Mouse (Mus musculus): Measurements from ENCODE around the gene Pstk. TPM values are rescaled to one million over a fixed set of nuclear protein-coding genes. Genes with fewer than 3 reads are reported as not detected.

The Pstk gene
- 49.7 and 51.5 TPM in 2 replicates for polyA plus RNA-seq (2016; fragmentation: Nextera tagmentation; extraction: Ambion mirVana)

DNA sequence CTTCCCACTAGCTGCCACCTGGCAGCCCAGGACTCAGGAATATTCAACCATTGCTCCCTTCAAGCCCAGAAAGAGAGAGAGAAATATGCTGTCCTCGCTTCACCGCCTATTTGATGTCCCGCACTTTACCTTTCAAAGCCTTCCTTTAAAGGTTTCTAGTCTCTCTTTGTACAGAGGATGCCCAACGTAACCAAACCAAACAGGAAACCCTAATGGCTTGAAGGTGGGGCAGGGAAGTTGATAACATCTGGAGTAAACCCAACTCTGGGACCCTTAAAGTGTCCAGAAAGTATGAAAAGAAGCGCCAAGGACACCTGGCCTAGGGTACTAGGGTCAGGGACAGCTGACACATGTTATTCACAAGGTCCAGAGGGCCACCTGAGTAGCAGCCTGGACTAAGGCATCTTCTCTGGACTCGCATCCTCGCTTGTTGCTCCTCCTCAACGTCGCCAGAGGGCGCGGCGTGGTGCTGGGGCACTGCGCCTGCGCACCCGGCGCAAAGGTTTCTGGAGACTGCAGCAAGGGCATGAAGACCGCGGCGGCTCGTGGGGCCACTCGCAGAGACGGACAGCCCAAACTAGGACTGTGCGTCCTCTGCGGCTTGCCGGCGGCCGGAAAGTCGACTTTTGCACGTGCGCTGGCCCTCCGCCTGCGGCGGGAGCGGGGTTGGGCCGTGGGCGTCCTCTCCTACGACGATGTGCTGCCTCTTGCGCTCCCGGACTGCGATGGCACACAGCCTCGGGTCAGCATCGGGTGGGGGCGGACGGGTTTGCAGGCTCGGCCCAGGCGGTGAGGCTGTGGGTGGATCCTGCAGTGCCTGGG is at the start of gene Pstk:
TSS of gene Pstk (plus strand) at position 494 of the 822 bp plus-strand sequence.
- peaks cover 4% of the 10 kb centered on the region; the same call in 1 of the 2 replicates for H3K27me3 ChIP-seq
- no peaks in the 10 kb centered on the region for H3K9me3 ChIP-seq
- peak within 1 kb of the TSS; percentile 90 for H3K27ac ChIP-seq
- peak; percentile 95 for ATAC-seq (ENCODE audit: low FRiP score)
- H3K9ac ChIP-seq: peak within 1 kb of the TSS; percentile 93
- WGBS: 6% methylated on average over 46 of the region's 47 CpGs
- no peaks in the 10 kb centered on the region for H3K36me3 ChIP-seq (replicated peaks)
- peaks cover 11% of the 10 kb centered on the region; the same call in 1 of the 2 replicates for H3K4me1 ChIP-seq
- H3K4me3 ChIP-seq (replicated peaks): peak within 1 kb of the TSS; percentile 78
- peak within 1 kb of the TSS; percentile 78 for H3K4me2 ChIP-seq

DNA sequence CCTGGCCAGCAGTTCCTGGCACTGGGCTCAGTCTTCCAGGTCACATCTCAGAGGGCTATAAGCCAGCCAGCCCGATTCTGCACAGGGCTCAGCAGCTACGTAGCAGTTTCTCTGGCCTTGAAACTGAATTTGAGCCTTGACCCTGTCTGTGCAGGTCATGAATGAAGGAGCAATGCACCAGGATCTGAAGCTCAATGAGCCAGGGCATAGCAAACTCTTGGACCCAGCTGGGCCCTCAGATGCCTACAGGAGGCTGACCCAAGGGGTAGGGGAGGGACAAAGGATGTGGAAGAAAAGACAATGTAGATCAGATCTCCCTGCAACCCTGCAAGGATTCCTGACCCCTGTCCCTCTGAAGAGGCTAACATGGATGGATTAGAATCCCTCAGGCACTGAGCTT is 48.7 kb upstream of the Pstk start, which contains the start of gene Cuzd1:
TSS of gene Cuzd1 (minus strand) at position 101 of the 400 bp plus-strand sequence.
- WGBS: 80% methylated on average over 2 of the region's 2 CpGs
- H3K36me3 ChIP-seq (replicated peaks): no peaks in the 10 kb centered on the region
- no peak for ATAC-seq (ENCODE audit: low FRiP score)

DNA sequence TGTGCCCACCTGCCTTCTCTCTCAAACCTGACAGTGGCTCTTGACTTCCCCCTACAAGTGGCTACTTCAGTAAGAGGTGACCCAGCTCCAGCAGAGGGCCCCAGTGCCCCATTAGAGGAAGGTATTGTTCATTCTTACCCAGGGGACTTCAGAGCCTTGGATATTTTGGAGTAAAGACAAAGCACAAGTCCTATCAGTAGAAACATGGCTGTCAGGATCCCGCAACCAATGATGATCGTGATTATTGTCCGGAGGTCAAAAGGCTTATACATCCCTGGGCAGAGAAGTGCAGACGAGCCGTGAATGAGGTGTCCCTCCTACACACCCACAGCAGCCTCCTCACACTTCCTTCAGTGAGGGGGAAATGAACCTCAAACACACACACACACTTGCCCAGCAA is 43.9 kb upstream of the Pstk start:
- Histone ChIP-seq H3K36me3 (replicated peaks) (no peaks in the 10 kb centered on the region), H3K9me3 (no peaks in the 10 kb centered on the region), H3K9ac (no peak overlapping the region), H3K4me2 (no peak overlapping the region), H3K27ac (no peak overlapping the region), H3K4me3 (replicated peaks) (no peak overlapping the region), H3K27me3 (no peaks in the 10 kb centered on the region), H3K4me1 (no peaks in the 10 kb centered on the region)
- no peak for ATAC-seq (ENCODE audit: low FRiP score)
- 86% methylated on average over 5 of the region's 5 CpGs for WGBS

More for the DNA sequence above, 48.7 kb upstream of the Pstk start, which contains the start of gene Cuzd1:
- no peak within 1 kb of the TSS for H3K4me3 ChIP-seq (replicated peaks)
- H3K27ac ChIP-seq: no peak within 1 kb of the TSS
- no peak within 1 kb of the TSS for H3K4me2 ChIP-seq
- no peaks in the 10 kb centered on the region for H3K4me1 ChIP-seq
- H3K27me3 ChIP-seq: no peaks in the 10 kb centered on the region
- H3K9me3 ChIP-seq: no peaks in the 10 kb centered on the region
- H3K9ac ChIP-seq: no peak within 1 kb of the TSS

DNA sequence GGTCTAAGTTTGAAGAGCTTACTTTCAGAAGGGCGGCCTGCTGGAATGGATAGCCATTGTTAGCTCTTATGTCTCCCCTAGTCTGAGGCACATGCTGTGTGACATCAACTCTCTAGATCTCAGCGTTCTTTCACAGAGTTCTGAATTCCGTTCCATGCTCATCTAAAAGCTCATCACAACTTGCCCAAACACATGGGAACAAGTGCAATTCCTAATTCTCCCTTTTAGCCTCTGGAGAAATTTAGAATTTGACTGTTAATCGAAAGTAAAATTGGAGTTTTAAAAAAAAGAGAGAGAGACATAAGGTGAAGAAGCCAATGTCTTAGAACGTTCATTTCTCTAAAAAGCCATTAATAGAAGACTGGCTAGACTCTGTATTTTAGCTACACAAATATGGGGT is 41.5 kb upstream of the Pstk start, which contains the start of gene Fam24b:
TSS of gene Fam24b (minus strand) at position 101 of the 400 bp plus-strand sequence.
- no peak within 1 kb of the TSS for H3K9ac ChIP-seq
- no peaks in the 10 kb centered on the region for H3K4me1 ChIP-seq
- H3K36me3 ChIP-seq (replicated peaks): no peaks in the 10 kb centered on the region
- no peak for ATAC-seq (ENCODE audit: low FRiP score)
- no peak within 1 kb of the TSS for H3K4me2 ChIP-seq
- H3K27ac ChIP-seq: no peak within 1 kb of the TSS
- H3K9me3 ChIP-seq: no peaks in the 10 kb centered on the region
- H3K27me3 ChIP-seq: no peaks in the 10 kb centered on the region
- no peak within 1 kb of the TSS for H3K4me3 ChIP-seq (replicated peaks)
- 93% methylated on average over 5 of the region's 5 CpGs for WGBS

DNA sequence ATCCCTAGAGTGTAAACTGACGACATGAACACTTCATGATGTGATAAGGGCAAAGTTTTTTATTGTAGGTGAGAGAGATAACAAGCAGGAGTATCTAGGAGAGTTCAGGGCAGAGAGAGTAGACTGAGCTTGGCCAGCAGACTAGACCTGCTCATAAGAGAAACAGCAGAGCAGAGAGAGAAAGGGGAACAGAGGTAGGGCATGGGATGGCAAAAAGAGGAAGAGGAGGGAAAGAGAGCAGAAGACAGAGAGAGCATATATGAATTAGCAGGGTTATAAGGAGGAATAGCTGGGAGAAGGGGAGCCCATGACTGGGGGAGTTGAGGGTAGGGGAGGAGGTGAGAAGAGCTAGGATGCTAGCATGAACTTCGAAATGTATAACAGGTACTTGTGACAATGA is 39.3 kb upstream of the Pstk start:
- 86% methylated on average over 2 of the region's 2 CpGs for WGBS
- Histone ChIP-seq H3K4me3 (replicated peaks) (no peak overlapping the region), H3K27ac (no peak overlapping the region), H3K4me1 (no peaks in the 10 kb centered on the region), H3K36me3 (replicated peaks) (no peaks in the 10 kb centered on the region), H3K27me3 (no peaks in the 10 kb centered on the region), H3K9me3 (no peaks in the 10 kb centered on the region), H3K9ac (no peak overlapping the region), H3K4me2 (no peak overlapping the region)
- ATAC-seq (ENCODE audit: low FRiP score): no peak

DNA sequence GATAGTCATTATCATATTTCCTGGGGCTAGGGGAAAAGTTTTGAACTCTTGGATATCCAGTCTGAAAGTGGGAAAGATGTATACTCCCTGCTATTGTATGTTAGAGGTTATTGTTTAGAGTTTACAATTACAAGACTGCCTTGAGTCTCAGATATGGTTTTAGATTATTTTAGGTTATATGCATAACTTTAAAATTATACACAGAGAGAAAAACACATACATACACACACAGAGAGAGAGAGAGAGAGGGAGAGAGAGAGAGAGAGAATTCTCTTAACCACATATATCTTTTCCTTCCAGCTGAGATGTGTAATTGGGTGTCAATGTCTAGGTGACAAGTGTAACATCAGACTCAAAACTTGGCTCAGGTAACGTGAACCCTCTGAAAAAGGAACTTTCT is 37.4 kb upstream of the Pstk start, which contains the start of gene Fam24a:
TSS of gene Fam24a (plus strand) at position 301 of the 400 bp plus-strand sequence.
- H3K36me3 ChIP-seq (replicated peaks): no peaks in the 10 kb centered on the region
- ATAC-seq (ENCODE audit: low FRiP score): no peak
- WGBS: 48% methylated on average over 1 of the region's 1 CpGs
- peaks cover 12% of the 10 kb centered on the region for H3K4me1 ChIP-seq
- no peak within 1 kb of the TSS for H3K9ac ChIP-seq
- H3K9me3 ChIP-seq: no peaks in the 10 kb centered on the region
- H3K4me3 ChIP-seq (replicated peaks): no peak within 1 kb of the TSS
- no peak within 1 kb of the TSS for H3K4me2 ChIP-seq
- H3K27ac ChIP-seq: no peak within 1 kb of the TSS
- no peaks in the 10 kb centered on the region for H3K27me3 ChIP-seq

DNA sequence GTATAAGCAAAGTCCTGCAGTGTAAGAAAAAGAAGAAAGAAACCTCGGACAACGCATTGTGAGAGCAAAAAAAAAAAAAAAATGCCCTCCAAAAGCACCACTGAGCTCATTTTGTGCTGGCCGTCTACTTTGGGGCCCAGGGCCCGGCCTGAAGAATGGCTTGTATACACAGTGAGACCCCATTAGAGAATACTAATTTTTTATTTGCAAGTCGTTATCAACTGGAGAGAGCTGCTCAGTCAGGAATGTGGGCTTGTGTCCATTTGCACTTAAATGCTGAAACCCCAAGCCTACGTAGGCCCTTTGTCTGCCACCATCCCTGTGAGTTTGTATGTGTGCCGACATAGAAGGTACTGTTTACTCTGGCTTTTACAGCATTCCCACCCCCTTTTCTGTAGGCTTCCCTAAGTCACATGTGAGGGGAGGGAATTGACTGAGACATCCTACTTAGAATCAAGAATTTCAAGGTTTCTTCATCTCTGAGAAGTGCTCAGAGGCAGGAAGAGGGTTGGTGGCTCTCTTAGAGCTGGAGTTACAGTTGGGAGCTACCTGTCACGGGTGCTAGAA is 33.4 kb upstream of the Pstk start:
- peak overlapping the region; percentile 46 for H3K27ac ChIP-seq
- peaks cover 25% of the 10 kb centered on the region for H3K36me3 ChIP-seq (replicated peaks)
- WGBS: 32% methylated on average over 8 of the region's 8 CpGs
- peaks cover 14% of the 10 kb centered on the region for H3K4me1 ChIP-seq
- H3K4me2 ChIP-seq: peak overlapping the region; percentile 6; the same call in 1 of the 2 replicates
- ATAC-seq (ENCODE audit: low FRiP score): peak; percentile 39; the same call in 1 of the 2 replicates
- H3K4me3 ChIP-seq (replicated peaks): no peak overlapping the region
- H3K9ac ChIP-seq: no peak overlapping the region
- H3K9me3 ChIP-seq: no peaks in the 10 kb centered on the region
- H3K27me3 ChIP-seq: no peaks in the 10 kb centered on the region

DNA sequence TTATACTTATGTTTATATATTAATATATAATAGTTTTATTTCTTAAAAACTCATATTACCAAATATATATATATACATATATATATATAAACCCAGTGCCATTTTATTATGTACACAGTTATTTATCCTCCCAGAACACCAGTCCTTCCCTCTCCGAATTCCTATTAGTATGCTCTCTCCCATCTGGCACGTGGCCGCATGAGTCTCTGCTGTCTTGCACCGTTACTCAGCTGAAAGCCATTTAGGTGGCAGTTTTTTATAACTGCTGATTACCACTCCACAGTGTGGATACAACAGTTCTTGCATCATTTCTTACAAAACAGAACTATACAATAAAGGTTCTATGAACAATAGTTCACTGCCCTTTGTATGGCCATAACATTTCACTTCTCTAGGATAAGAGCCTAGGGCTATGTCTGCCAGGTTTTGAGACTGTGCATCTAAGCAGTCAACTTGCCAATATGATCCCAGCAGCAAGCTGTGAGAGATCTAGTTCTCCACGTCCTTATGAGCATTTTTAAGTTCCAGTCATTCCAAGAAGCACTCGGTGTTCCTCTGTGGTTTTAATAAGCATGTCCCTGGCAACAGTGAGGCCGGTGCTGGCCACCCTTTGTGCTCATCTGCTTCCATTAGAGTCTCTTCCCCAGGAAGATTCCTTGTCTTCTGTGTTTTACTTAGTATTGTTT is 24.9 kb upstream of the Pstk start:
- Histone ChIP-seq H3K36me3 (replicated peaks) (peaks cover 54% of the 10 kb centered on the region), H3K4me1 (no peaks in the 10 kb centered on the region), H3K4me3 (replicated peaks) (no peak overlapping the region), H3K27ac (no peak overlapping the region), H3K9ac (no peak overlapping the region), H3K9me3 (no peaks in the 10 kb centered on the region), H3K27me3 (no peaks in the 10 kb centered on the region), H3K4me2 (no peak overlapping the region)
- 79% methylated on average over 7 of the region's 7 CpGs for WGBS
- no peak for ATAC-seq (ENCODE audit: low FRiP score)

DNA sequence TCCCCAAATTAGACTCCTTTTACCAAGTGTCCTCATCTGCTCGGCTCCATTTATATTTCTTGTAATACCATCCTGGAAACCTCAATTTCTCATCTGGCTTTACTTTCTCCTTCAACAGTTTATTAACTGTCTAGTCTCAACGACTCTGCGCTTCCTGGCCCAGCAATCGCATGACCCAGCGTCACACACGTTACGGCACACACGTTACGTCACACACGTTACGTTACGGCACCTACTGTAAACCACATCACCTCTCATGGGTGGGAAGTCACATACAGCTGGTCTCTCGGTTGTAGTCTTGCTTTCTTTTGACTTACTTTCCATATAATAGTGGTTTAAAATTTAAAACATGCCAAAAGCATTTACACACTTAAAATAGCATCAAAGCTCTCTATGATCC is 14.8 kb upstream of the Pstk start:
- Histone ChIP-seq H3K9me3 (no peaks in the 10 kb centered on the region), H3K4me1 (peaks cover 3% of the 10 kb centered on the region), H3K4me3 (replicated peaks) (no peak overlapping the region), H3K27me3 (no peaks in the 10 kb centered on the region), H3K4me2 (no peak overlapping the region), H3K27ac (no peak overlapping the region), H3K36me3 (replicated peaks) (peaks cover 52% of the 10 kb centered on the region), H3K9ac (no peak overlapping the region)
- no peak for ATAC-seq (ENCODE audit: low FRiP score)
- 97% methylated on average over 13 of the region's 13 CpGs for WGBS

DNA sequence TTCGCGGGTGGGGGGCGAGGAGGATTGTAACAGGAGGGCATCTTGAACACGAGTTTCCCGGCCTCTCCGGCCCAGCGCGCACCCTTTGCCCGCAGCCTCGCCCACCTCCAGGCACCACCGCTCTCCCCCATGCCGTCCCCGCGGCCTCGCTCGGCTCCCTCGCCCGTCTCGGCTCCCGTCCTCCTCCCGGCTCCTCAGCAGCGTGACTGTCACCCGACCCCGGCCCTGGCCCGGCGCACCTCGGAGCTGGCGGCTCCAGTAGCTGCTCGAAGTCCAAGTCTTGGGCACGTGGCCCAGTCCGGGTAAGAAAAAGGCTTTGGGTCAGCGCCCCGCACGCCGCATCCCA is 8.7 kb upstream of the Pstk start:
- Histone ChIP-seq H3K4me2 (peak overlapping the region; percentile 73), H3K9ac (peak overlapping the region; percentile 81), H3K4me3 (replicated peaks) (peak overlapping the region; percentile 78), H3K27ac (peak overlapping the region; percentile 82), H3K4me1 (peaks cover 15% of the 10 kb centered on the region), H3K36me3 (replicated peaks) (peaks cover 17% of the 10 kb centered on the region), H3K9me3 (no peaks in the 10 kb centered on the region), H3K27me3 (peaks cover 5% of the 10 kb centered on the region)
- under 1% methylated on average over 35 of the region's 35 CpGs for WGBS
- peak; percentile 87 for ATAC-seq (ENCODE audit: low FRiP score)

DNA sequence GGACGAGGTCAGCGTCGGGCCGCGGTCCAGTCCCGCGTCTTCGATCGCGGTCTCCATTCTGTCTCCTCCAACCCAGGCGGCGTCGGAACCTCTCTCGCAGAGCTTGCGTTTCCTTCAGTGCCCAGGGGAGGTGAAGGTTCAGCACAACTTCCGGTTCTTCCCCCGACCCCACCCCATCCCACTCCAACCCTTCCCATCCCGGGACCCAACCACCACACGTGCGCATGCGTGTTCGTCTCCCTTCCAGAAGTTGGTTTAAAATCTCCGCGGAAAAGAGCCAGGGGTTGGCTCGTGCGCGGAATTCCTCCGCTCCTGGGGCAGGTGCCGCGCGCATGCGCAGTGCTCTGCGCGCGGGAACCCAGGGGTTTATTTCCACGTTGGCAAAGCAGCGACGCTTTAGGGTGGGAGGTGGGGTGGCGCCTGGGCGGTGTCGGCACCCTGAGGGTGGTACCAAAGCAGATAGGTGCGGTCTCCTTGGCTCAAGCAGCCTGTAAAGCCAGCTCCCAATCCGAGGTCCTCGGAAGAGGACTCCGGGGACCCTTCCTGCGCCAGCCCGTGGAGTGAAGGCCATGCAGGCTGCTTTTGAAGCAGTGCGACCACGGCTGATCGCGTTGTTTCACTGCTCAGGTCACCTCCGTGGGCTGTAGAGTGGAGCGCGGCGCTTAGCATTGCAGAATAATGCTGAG is 8.2 kb upstream of the Pstk start, which contains the start of gene 2310057M21Rik:
TSS of gene 2310057M21Rik (minus strand) at position 145 of the 686 bp plus-strand sequence.
- H3K36me3 ChIP-seq (replicated peaks): peaks cover 12% of the 10 kb centered on the region
- under 1% methylated on average over 55 of the region's 55 CpGs for WGBS
- no peaks in the 10 kb centered on the region for H3K9me3 ChIP-seq
- peaks cover 15% of the 10 kb centered on the region for H3K4me1 ChIP-seq
- H3K4me2 ChIP-seq: peak within 1 kb of the TSS; percentile 73
- peak; percentile 97 for ATAC-seq (ENCODE audit: low FRiP score)
- H3K4me3 ChIP-seq (replicated peaks): peak within 1 kb of the TSS; percentile 78
- peak within 1 kb of the TSS; percentile 82 for H3K27ac ChIP-seq
- H3K27me3 ChIP-seq: peaks cover 6% of the 10 kb centered on the region
- peak within 1 kb of the TSS; percentile 81 for H3K9ac ChIP-seq
